Mouse (Mus musculus) liver, embryonic 13.5 days (tissue): ENCODE data around the gene Cyb561a3. TPM values are rescaled to one million over a fixed set of nuclear protein-coding genes. Genes with fewer than 3 reads are reported as not detected.
"Not testable (repeated sequence)": the region's sequence is repeated elsewhere in the genome, so short reads cannot be mapped to it uniquely, and the experiment has no call there.

Experiments
- ATAC-seq: fragments of 200-750 bp; cut with Nextera tagmentation; 2 replicates; pipeline ENCODE4 v1.8.0; 2017; ENCODE audit warnings: low read depth, mild to moderate bottlenecking, moderate number of reproducible peaks, moderate library complexity
- DNase-seq: peaks from one replicate; pipeline ENCODE4 v3.0.0; 2022
- H3K27ac ChIP-seq: fragments of 300-500 bp; sonication (generic); 2 replicates; pipeline ENCODE4 v1.5.1; 2015; ENCODE audit warnings: moderate library complexity, mild to moderate bottlenecking, inconsistent platforms
- H3K27me3 ChIP-seq: fragments of 300-500 bp; sonication (generic); 2 replicates; pipeline ENCODE4 v1.6.1; 2015; ENCODE audit warnings: mild to moderate bottlenecking, inconsistent platforms
- H3K36me3 ChIP-seq: fragments of 300-500 bp; sonication (generic); 2 replicates; pipeline ENCODE4 v1.6.1; 2015; ENCODE audit warnings: mild to moderate bottlenecking, inconsistent platforms
- H3K4me1 ChIP-seq: fragments of 300-500 bp; sonication (generic); replicated peaks from 2 replicates; pipeline ENCODE4 v1.6.1; 2015; ENCODE audit warnings: inconsistent platforms
- H3K4me2 ChIP-seq: fragments of 300-500 bp; sonication (generic); 2 replicates; pipeline ENCODE4 v1.6.1; 2015; ENCODE audit warnings: inconsistent platforms, mild to moderate bottlenecking, moderate library complexity
- H3K4me3 ChIP-seq: fragments of 300-500 bp; sonication (generic); replicated peaks from 2 replicates; pipeline ENCODE4 v1.5.1; 2015; ENCODE audit warnings: mild to moderate bottlenecking, inconsistent platforms
- H3K9ac ChIP-seq: fragments of 300-500 bp; sonication (generic); 2 replicates; pipeline ENCODE4 v1.6.1; 2015; ENCODE audit warnings: mild to moderate bottlenecking, inconsistent platforms
- H3K9me3 ChIP-seq: fragments of 300-500 bp; sonication (generic); replicated peaks from 2 replicates; pipeline ENCODE4 v1.6.1; 2016; ENCODE audit warnings: inconsistent platforms
- WGBS: fragments of 180-500 bp; shearing (Covaris S2); methylation state at CpG from one replicate; pipeline ENCODE4 v1.1.7; 2015; ENCODE audit not compliant: insufficient replicate concordance; 5-methylcytosine and 5-hydroxymethylcytosine counted together
- polyA plus RNA-seq: library from polyadenylated mRNA; unstranded; fragments of >200 nt; fragmentation: Nextera tagmentation; extraction: Ambion mirVana; gene quantifications from 2 replicates; pipeline ENCODE4 v1.2.1, GENCODE M21; 2015

The Cyb561a3 gene
- 10.6 and 12.4 TPM in 2 replicates for polyA plus RNA-seq

DNA sequence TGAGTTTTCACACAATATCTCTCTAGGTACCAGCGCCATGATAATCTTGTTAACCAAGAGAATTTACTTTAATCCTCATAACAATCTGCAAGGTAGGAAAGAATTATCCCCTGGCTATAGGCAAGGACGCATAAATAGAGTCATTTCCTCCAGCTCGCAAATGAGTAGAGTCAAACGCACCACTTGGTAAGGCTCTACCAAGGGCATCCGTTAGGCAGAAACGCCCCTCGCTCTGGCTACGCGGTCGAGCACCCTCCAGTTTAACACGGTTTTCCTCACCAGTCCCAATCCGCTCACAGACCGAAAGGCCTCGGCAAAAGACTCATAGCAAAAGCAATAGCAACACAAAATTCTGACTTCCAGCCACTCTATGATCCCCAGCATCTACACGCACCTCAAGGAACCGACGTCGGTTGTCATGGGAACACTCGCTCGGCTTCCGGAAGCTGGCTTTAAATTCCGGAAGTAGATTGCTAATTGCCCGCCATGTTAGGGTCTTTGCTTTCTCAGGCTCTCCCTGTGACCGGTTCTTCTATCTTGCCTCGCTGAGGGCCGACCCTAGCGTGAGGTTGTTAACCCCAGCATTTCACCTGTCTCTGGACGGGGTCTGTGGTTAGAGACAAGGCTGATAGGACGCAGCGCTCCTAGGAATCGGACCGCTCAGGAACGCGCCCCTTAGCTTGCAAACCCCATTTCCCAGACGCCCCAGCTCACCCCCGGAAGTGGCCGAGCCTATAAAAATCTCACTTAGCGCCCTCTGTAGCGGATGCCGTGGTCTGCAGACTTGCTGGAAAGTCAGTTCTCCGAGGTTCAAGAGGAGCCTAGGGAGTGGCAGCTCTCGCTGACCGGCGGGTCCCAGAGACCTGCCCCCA lies at the start of gene Cyb561a3, which contains the start of gene Tmem138:
Cyb561a3 (plus strand) TSS at position 483 of the 872 bp plus-strand sequence.
Tmem138 (minus strand) TSS at position 673 of the 872 bp plus-strand sequence.
- ATAC-seq, result peak; percentile 93
- H3K4me1 ChIP-seq, result peaks cover 32% of the 10 kb centered on the region
- DNase-seq, result peak; percentile 88
- H3K9ac ChIP-seq, result peak within 1 kb of the TSS; percentile 80
- H3K27ac ChIP-seq, result peak within 1 kb of the TSS; percentile 82
- H3K27me3 ChIP-seq, result no peaks in the 10 kb centered on the region
- WGBS, result under 1% methylated on average over 44 of the region's 44 CpGs
- peaks cover 33% of the 10 kb centered on the region for H3K36me3 ChIP-seq
- peak within 1 kb of the TSS; percentile 84 for H3K4me2 ChIP-seq
- no peaks in the 10 kb centered on the region for H3K9me3 ChIP-seq
- H3K4me3 ChIP-seq, result peak within 1 kb of the TSS; percentile 71

DNA sequence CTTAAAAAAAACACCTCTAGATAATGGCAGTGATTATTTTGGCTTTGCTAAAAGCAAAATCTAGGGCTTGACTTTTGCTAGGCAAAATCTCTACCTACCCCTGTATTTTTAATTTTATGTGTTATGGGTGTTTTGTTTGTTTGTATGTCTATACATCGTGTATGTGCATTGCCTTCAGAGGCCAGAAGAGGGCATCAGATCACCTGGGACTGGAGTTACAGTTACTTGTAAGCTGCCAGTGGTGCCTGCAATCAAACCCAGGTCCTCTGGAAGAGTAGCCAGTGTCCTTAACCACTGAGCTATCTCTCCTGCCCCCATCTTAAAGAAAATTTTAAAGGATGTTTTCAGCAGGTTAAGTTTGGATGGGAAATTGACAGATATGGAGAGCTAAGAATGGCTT lies 46.9 kb upstream of the Cyb561a3 start:
- H3K36me3 ChIP-seq, result peaks cover 72% of the 10 kb centered on the region
- DNase-seq, result no peak
- no peak overlapping the region for H3K4me2 ChIP-seq
- no peaks in the 10 kb centered on the region for H3K27me3 ChIP-seq
- H3K4me3 ChIP-seq, result no peak overlapping the region
- WGBS, result 93% methylated on average over 1 of the region's 1 CpGs
- peaks cover 22% of the 10 kb centered on the region for H3K4me1 ChIP-seq
- no peaks in the 10 kb centered on the region for H3K9me3 ChIP-seq
- no peak overlapping the region for H3K9ac ChIP-seq
- no peak overlapping the region for H3K27ac ChIP-seq
- ATAC-seq, result no peak

DNA sequence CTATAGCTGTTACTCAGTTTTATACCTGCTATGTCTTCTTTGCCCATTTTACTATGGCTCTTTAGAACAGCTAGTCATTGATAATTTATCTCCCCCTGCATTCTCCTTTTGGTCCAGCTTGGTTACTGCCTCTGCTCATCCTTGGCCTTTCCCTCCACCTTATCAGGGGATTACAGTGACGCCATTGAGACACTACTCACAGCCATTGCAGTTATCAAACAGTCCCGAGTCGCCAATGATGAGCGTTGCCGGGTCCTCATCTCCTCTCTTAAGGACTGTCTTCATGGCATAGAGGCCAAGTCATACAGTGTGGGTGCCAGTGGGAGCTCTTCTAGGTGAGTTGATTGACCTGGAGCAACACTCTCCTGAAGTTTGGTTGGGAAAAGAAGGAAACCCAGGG lies 37.5 kb upstream of the Cyb561a3 start:
- H3K27ac ChIP-seq, result peak overlapping the region; percentile 58

DNA sequence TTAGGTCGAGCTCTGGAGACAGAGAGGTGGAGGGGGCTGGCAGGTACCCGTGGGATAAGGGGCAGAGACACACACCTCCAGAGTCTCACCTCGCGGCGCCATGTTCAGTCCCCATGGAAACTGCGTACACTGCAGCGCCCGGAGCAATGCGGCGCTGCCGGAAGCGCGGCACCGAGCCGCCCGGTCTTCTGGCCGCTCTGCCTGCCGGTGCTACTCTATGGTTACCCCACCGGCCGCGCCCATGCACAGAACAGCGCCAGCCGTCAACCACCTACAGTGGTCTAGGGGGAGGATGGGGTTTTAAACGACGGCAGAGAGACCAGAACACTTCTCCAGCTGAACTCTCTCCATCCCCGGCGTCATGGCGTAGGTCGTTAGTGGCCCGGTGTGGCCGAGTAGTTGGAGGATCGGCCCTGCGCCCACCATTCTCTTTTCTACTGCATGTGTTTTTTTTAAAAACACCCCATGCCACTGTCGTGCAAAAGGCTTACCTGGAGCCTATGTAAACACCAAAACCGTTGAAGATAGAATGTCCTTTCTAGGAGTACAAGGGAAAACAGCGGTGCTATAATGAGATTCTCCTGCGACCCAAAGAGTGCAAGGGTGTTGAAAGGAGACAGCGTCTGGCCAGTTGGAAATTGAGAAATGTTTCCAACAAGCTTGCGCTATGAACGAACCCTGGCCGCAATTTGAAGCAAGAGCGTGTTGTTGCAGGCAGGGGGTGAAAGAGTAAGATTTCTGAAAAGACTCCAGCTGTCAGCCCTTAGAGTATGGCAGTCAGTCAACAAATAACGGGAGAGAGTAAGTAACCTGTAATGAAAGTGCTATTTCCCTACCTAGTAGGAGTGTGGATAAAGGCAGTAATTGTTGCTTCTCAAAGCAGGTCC lies 21.1 kb upstream of the Cyb561a3 start, which contains the start of gene Tmem216:
Tmem216 (minus strand) TSS at position 615 of the 887 bp plus-strand sequence.
- 3% methylated on average over 43 of the region's 43 CpGs for WGBS
- Histone ChIP-seq H3K9ac (peak within 1 kb of the TSS; percentile 74), H3K36me3 (peaks cover 18% of the 10 kb centered on the region), H3K4me2 (peak within 1 kb of the TSS; percentile 79), H3K27me3 (no peaks in the 10 kb centered on the region), H3K9me3 (no peaks in the 10 kb centered on the region), H3K4me3 (peak within 1 kb of the TSS; percentile 68), H3K4me1 (peaks cover 26% of the 10 kb centered on the region), H3K27ac (peak within 1 kb of the TSS; percentile 66)
- peak; percentile 79 for DNase-seq
- peak; percentile 100 for ATAC-seq

More for the DNA sequence above, 37.5 kb upstream of the Cyb561a3 start:
- H3K4me1 ChIP-seq, result peaks cover 12% of the 10 kb centered on the region
- no peak overlapping the region for H3K9ac ChIP-seq
- H3K4me3 ChIP-seq, result no peak overlapping the region
- peak overlapping the region; percentile 28; the same call in 1 of the 2 replicates for H3K4me2 ChIP-seq
- no peaks in the 10 kb centered on the region for H3K9me3 ChIP-seq
- no peaks in the 10 kb centered on the region for H3K27me3 ChIP-seq
- DNase-seq (peak; percentile 50), ATAC-seq (peak; percentile 93)
- WGBS, result 39% methylated on average over 5 of the region's 5 CpGs
- H3K36me3 ChIP-seq, result peaks cover 91% of the 10 kb centered on the region

DNA sequence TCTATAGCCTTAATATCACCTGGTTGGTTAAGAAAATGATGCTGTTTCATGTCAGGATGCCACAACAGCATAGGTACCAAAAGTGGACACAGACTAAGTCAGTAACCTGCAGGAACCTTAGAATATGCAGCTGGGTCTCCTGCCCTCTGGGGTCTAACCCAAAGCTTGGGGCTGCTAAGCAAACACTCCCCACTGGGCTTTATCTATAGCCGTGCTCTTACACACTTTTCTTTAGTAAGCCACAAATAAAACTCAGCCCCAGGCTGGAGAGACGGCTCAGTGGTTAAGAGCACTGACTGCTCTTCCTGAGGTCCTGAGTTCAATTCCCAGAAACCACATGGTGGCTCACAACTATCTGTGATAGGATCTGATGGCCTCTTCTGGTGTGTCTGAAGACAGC lies 20.0 kb upstream of the Cyb561a3 start:
- DNase-seq (no peak), ATAC-seq (no peak)
- Histone ChIP-seq H3K4me2 (no peak overlapping the region), H3K27me3 (no peaks in the 10 kb centered on the region), H3K9me3 (no peaks in the 10 kb centered on the region), H3K4me1 (peaks cover 31% of the 10 kb centered on the region), H3K4me3 (no peak overlapping the region), H3K36me3 (peaks cover 8% of the 10 kb centered on the region; the same call in 1 of the 2 replicates), H3K9ac (no peak overlapping the region; the same call in 1 of the 2 replicates), H3K27ac (peak overlapping the region; percentile 66)
- WGBS, result 41% methylated on average over 2 of the region's 2 CpGs

DNA sequence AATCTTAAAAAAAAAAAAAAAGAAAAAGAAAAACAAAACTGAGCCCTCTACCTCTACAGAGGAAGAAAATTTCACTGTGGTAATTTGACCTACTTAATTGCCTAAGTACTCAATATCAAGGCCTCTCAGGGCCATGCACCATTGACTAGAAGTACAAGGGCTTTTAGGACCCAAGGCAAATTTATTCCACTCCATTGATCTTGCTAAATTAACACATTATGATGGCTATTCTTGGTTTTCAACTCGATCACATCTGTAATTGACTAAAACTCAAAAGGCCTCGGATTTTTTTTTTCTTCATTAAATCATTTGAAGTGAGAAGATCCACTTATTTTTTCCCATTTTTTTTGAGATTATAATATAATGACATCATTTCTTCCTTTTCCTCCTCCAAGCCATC lies 19.5 kb upstream of the Cyb561a3 start:
- no peak for ATAC-seq
- H3K4me1 ChIP-seq, result peaks cover 34% of the 10 kb centered on the region
- DNase-seq, result no peak
- 62% methylated on average over 2 of the region's 2 CpGs for WGBS
- peaks cover 4% of the 10 kb centered on the region; the same call in 1 of the 2 replicates for H3K36me3 ChIP-seq
- H3K4me3 ChIP-seq, result no peak overlapping the region
- H3K9me3 ChIP-seq, result no peaks in the 10 kb centered on the region
- no peak overlapping the region for H3K9ac ChIP-seq
- H3K27me3 ChIP-seq, result no peaks in the 10 kb centered on the region
- H3K27ac ChIP-seq, result no peak overlapping the region
- H3K4me2 ChIP-seq, result no peak overlapping the region

DNA sequence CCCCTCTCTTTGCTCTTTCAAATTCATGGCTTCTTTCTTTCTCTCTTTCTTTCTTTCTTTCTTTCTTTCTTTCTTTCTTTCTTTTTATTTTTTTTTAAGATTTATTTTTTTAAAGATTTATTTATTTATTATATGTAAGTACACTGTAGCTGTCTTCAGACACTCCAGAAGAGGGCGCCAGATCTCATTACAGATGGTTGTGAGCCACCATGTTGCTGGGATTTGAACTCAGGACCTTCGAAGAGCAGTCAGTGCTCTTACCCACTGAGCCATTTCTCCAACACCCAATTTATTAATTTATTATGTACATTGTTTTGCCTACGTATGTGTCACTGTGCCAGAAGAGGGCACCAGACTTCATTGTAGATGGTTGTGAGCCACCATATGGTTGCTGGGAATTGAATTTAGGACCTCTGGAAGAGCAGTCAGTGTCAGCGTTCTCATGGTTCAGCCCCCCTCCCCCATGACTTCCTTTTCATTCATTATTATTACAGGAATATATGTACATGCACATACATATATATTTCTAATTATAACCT lies 19.1 kb upstream of the Cyb561a3 start:
- not testable (repeated sequence) for H3K4me3 ChIP-seq, H3K27me3 ChIP-seq, H3K4me2 ChIP-seq, ATAC-seq, H3K27ac ChIP-seq, H3K9ac ChIP-seq, DNase-seq, H3K9me3 ChIP-seq, H3K36me3 ChIP-seq
- 63% methylated on average over 4 of the region's 4 CpGs for WGBS
- peaks cover 34% of the 10 kb centered on the region for H3K4me1 ChIP-seq

DNA sequence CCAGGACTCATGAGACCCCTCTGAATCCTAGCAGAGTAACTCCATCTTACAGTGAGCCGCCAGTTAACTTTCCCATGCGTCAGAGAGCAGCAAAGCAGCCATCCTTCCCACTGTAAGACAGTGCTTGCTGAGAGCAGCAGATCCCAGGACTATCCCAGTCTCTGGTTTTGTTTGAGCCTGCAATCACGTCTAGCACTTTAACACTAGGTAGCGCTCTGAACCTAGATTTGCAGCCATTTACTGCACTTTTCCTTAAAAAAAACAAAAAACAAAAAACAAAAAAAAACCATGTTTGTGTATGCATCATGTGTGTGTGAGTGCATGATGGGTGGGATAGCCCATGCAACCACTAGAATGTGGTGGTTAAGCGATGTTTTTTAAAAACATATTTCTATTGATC lies 16.9 kb upstream of the Cyb561a3 start:
- DNase-seq, result no peak
- H3K27me3 ChIP-seq, result no peaks in the 10 kb centered on the region
- WGBS, result 48% methylated on average over 5 of the region's 5 CpGs

DNA sequence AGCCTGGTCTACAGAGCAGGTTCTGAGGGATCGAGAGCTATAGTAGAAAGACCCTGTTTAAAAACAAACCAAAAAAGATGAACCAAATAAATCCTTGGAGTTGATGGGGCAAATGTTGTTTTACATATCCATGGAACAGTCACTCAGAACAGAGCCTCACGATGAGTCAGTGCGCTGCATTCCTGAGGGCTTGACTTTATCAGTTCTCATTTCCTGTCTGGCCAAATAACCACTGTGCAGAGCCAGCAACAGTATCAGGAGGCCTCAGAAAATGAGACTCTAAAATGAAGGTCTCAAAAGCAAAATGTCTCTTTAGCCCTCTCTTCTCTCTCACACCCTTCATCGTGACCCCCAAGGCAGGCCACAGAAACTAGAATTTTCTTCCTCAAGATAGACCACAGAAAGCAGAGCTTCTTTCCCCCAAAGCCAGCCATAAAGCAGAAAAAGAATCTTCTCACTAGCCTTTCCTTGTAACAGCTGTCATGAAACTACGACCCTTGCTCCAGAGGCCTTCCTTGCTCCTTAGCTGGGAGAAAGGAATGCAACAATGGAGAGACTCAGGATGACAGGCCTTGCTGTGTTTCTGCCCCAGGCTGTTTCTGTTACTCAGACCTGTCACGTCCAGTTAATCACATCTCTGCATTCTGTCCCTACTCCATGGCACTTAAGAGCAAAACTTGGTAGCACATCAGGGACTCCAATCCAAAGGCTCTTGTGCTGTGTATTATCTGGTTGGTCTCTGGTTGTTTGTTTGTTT lies 15.2 kb upstream of the Cyb561a3 start:
- Histone ChIP-seq H3K27ac (peak overlapping the region; percentile 51), H3K9ac (no peak overlapping the region), H3K36me3 (no peaks in the 10 kb centered on the region), H3K9me3 (no peaks in the 10 kb centered on the region), H3K27me3 (no peaks in the 10 kb centered on the region), H3K4me3 (no peak overlapping the region), H3K4me1 (peaks cover 17% of the 10 kb centered on the region; the same call in 1 of the 2 replicates), H3K4me2 (no peak overlapping the region)
- no peak; the same call in 1 of the 2 replicates for ATAC-seq
- DNase-seq, result no peak
- 37% methylated on average over 6 of the region's 6 CpGs for WGBS

More for the DNA sequence above, 16.9 kb upstream of the Cyb561a3 start:
- Histone ChIP-seq H3K9me3 (no peaks in the 10 kb centered on the region), H3K27ac (no peak overlapping the region), H3K4me1 (peaks cover 24% of the 10 kb centered on the region), H3K4me3 (no peak overlapping the region), H3K4me2 (no peak overlapping the region), H3K36me3 (no peaks in the 10 kb centered on the region), H3K9ac (no peak overlapping the region)
- no peak for ATAC-seq

DNA sequence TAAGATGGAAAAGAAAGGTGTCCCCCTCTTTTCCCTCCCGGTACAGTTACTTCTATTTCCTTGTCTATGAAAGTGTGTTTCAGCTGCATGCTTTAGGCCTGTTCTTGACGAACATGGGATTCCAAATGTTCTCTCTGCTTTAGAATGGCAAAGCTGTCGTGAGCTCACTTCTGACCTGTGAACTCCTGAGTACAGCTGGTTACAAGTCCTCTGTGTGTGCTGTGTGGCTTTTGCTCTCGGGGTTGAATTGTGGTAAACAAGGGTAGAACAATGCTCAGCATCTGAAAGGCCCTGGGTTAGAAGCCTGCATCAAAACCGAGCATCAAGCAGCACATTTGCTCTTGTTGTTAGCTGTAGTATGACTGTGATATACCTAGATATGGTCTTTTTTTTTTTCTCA lies 14.6 kb upstream of the Cyb561a3 start:
- Histone ChIP-seq H3K4me1 (peaks cover 12% of the 10 kb centered on the region; the same call in 1 of the 2 replicates), H3K4me2 (no peak overlapping the region), H3K36me3 (no peaks in the 10 kb centered on the region), H3K9ac (no peak overlapping the region), H3K27ac (peak overlapping the region; percentile 35), H3K9me3 (no peaks in the 10 kb centered on the region), H3K4me3 (no peak overlapping the region), H3K27me3 (no peaks in the 10 kb centered on the region)
- WGBS, result 53% methylated on average over 5 of the region's 5 CpGs
- ATAC-seq, result no peak
- no peak for DNase-seq
